Mouse (Mus musculus): ENCODE results near the gene Selenoo.
A peak's percentile ranks its signal among the peaks of the same experiment; 100 is the strongest.

Selenoo gene

GRCm38 (mm10) chr15:89125351-89125750 is 36.5 kb downstream of the Selenoo start:
- no peak for DNase-seq (ENCODE audit: low read depth, low spot score)

GRCm38 (mm10) chr15:89126622-89127021 is 37.7 kb downstream of the Selenoo start:
- no peak for DNase-seq (ENCODE audit: low read depth, low spot score)

GRCm38 (mm10) chr15:89127364-89127940 is 38.6 kb downstream of the Selenoo start:
- no peak for DNase-seq (ENCODE audit: low read depth, low spot score)

- peak; percentile 72 for DNase-seq (ENCODE audit: low read depth, low spot score)
These were observed 39.8 kb downstream of the Selenoo start, which contains the start of gene Hdac10 for GRCm38 (mm10) chr15:89128382-89129350. Hdac10 (minus strand) TSS chr15:89128700.

GRCm38 (mm10) chr15:89130245-89130644 is 41.4 kb downstream of the Selenoo start:
- DNase-seq (ENCODE audit: low read depth, low spot score) = no peak

GRCm38 (mm10) chr15:89131316-89131715 is 42.4 kb downstream of the Selenoo start:
- DNase-seq (ENCODE audit: low read depth, low spot score) = no peak

- DNase-seq (ENCODE audit: low read depth, low spot score) = no peak
These were observed 47.7 kb downstream of the Selenoo start for GRCm38 (mm10) chr15:89136461-89137155.

- no peak for DNase-seq (ENCODE audit: low read depth, low spot score)
These were observed 48.6 kb downstream of the Selenoo start for GRCm38 (mm10) chr15:89137378-89138045.

GRCm38 (mm10) chr15:89138046-89138405 is 49.1 kb downstream of the Selenoo start:
- no peak for DNase-seq (ENCODE audit: low read depth, low spot score)

- no peak for DNase-seq (ENCODE audit: low read depth, low spot score)
These were observed 49.6 kb downstream of the Selenoo start for GRCm38 (mm10) chr15:89138531-89138930.

- DNase-seq (ENCODE audit: low read depth, low spot score) = no peak
These were observed 51.3 kb downstream of the Selenoo start for GRCm38 (mm10) chr15:89140048-89140658.

GRCm38 (mm10) chr15:89140659-89141252 is 51.9 kb downstream of the Selenoo start, which contains the start of gene Mapk12:
Mapk12 (minus strand) TSS chr15:89140703.
- DNase-seq (ENCODE audit: low read depth, low spot score) = no peak

- DNase-seq (ENCODE audit: low read depth, low spot score) = no peak
These were observed 52.6 kb downstream of the Selenoo start for GRCm38 (mm10) chr15:89141443-89141842.

- no peak for DNase-seq (ENCODE audit: low read depth, low spot score)
These were observed 53.0 kb downstream of the Selenoo start for GRCm38 (mm10) chr15:89141905-89142304.

- DNase-seq (ENCODE audit: low read depth, low spot score) = no peak
These were observed 54.2 kb downstream of the Selenoo start for GRCm38 (mm10) chr15:89143134-89143533.

GRCm38 (mm10) chr15:89144965-89145364 is 56.1 kb downstream of the Selenoo start:
- no peak for DNase-seq (ENCODE audit: low read depth, low spot score)

GRCm38 (mm10) chr15:89145813-89146350 is 57.0 kb downstream of the Selenoo start:
- DNase-seq (ENCODE audit: low read depth, low spot score) = no peak

- no peak for DNase-seq (ENCODE audit: low read depth, low spot score)
These were observed 57.7 kb downstream of the Selenoo start for GRCm38 (mm10) chr15:89146537-89146936.

- DNase-seq (ENCODE audit: low read depth, low spot score) = no peak
These were observed 58.1 kb downstream of the Selenoo start for GRCm38 (mm10) chr15:89147024-89147423.

GRCm38 (mm10) chr15:89147456-89147855 is 58.6 kb downstream of the Selenoo start:
- DNase-seq (ENCODE audit: low read depth, low spot score) = no peak
